Mouse (Mus musculus): ENCODE measurements around the gene Gm15217. TPM values are rescaled to one million over a fixed set of nuclear protein-coding genes. Genes with fewer than 3 reads are reported as not detected.

The Gm15217 gene
- total RNA-seq (2017) = not detected in 2 replicates

GRCm38 (mm10) chr14:46379285-46379684, at the start of gene Gm15217:
Gene Gm15217 (plus strand): TSS chr14:46379414.
- no peak for ATAC-seq (replicated peaks; ENCODE audit: low read depth, poor library complexity, severe bottlenecking)

GRCm38 (mm10) chr14:46333421-46334237, 45.6 kb upstream of the Gm15217 start:
- no peak for ATAC-seq (replicated peaks; ENCODE audit: low read depth, poor library complexity, severe bottlenecking)

GRCm38 (mm10) chr14:46338801-46339200, 40.4 kb upstream of the Gm15217 start:
- no peak for ATAC-seq (replicated peaks; ENCODE audit: low read depth, poor library complexity, severe bottlenecking)

DNA sequence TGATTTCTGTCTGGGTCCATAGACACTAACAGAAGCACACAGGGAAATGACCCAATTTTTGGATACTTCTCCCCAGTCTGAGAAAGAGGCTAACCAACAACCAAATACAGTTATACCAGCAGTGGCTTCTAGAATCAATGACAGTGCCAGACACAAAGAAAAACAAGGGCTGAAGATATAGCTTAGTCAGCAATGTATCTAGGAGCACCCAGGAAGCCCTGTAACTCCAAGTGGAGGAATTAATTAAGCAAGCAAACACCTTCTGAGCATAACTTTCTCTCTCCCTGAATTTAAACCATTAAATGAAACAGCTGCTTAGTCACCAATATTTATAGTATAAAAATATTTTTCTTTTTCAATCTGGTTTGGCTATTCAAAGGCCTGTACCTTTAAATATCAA, 34.5 kb upstream of the Gm15217 start:
- no peak for ATAC-seq (replicated peaks; ENCODE audit: low read depth, poor library complexity, severe bottlenecking)

- ATAC-seq (replicated peaks; ENCODE audit: low read depth, poor library complexity, severe bottlenecking) = no peak
Observed at GRCm38 (mm10) chr14:46357286-46357685, 21.9 kb upstream of the Gm15217 start.

DNA sequence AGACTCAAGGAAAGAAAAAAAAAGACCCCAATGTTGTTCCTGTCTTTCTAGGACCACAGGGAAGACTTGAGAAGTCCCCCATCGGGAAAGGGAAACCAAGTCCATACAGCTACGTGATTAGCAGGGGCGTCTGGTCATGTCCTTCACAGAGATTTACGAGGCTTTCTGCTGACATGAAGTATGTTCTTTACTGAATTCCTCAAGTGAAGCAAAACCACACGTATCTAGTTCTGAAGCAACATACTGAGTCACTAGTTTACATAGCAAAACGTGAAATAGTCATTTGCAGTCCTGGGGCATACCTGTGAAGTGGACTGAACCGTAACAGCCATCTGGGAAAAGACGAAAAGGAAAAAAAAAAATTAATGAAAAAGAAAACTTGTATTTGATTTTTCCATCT, 21.5 kb upstream of the Gm15217 start:
- no peak for ATAC-seq (replicated peaks; ENCODE audit: low read depth, poor library complexity, severe bottlenecking)

GRCm38 (mm10) chr14:46363209-46363608, 16.0 kb upstream of the Gm15217 start:
- no peak for ATAC-seq (replicated peaks; ENCODE audit: low read depth, poor library complexity, severe bottlenecking)

- no peak for ATAC-seq (replicated peaks; ENCODE audit: low read depth, poor library complexity, severe bottlenecking)
Observed at GRCm38 (mm10) chr14:46372452-46372851, 6.8 kb upstream of the Gm15217 start.

DNA sequence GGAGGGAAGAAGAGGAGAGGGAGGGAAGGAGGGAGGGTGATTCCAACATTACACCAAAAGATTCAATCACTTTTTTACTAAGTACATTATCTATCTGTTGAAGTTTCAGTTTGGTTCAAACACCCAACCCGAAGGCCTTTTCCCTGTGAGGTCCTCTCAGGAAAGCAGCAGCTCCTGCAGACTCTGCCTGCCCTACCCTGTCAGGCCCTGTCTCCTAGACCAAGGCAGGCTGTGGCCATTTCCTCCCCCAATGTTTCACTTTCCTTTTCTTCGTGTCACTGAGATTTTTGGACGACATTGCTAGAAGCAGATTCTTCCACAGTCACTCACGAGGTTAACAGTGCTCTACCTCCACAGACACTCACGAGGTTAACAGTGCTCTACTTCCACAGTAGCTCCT, 3.4 kb upstream of the Gm15217 start:
- ATAC-seq (replicated peaks; ENCODE audit: low read depth, poor library complexity, severe bottlenecking) = 0 out of 2 replicates have a peak, but pooled peaks have one; percentile 32

DNA sequence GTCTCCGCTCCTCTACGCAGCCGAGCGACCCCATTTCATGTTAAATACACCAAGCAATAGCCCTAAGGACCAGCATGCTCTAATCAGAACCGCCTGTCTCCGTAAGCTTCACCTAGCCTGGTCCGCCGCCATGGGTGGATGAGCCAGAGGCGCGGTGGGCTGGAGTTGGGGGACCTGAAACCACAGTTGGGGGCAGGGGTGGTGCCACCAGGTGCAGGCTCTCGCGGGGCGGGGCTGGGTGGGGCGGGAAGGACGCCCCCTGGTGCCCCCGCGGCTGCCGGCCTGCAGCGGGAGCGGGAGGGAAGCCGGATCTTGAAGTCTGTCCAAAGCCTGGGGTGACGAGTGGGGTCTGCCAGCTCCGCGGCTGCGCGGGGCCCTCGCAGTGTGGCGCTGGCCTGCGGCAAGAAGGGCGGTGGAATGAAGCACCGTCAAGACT, 1.1 kb downstream of the Gm15217 start:
- 0 out of 2 replicates have a peak, but pooled peaks have one; percentile 29 for ATAC-seq (replicated peaks; ENCODE audit: low read depth, poor library complexity, severe bottlenecking)

DNA sequence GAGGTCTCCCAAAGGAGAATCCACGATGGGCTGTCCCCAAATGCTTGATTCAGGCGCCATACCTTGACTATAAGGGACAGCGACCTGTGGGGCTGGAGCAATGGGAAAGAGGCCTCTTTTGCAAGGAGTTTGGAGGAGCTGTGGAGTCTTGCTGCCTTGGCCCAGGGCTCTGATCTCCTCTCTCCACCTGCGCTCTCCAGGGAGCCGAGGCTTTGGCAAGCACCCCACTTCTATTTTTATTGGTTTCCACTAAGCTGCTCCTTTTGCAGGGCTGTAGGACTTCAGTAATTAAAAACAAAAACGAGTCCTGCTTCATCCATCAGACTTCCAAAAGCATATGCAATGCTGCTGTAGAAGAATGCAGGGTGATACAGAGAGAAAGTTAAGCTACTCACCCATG, 2.2 kb downstream of the Gm15217 start:
- no peak for ATAC-seq (replicated peaks; ENCODE audit: low read depth, poor library complexity, severe bottlenecking)

DNA sequence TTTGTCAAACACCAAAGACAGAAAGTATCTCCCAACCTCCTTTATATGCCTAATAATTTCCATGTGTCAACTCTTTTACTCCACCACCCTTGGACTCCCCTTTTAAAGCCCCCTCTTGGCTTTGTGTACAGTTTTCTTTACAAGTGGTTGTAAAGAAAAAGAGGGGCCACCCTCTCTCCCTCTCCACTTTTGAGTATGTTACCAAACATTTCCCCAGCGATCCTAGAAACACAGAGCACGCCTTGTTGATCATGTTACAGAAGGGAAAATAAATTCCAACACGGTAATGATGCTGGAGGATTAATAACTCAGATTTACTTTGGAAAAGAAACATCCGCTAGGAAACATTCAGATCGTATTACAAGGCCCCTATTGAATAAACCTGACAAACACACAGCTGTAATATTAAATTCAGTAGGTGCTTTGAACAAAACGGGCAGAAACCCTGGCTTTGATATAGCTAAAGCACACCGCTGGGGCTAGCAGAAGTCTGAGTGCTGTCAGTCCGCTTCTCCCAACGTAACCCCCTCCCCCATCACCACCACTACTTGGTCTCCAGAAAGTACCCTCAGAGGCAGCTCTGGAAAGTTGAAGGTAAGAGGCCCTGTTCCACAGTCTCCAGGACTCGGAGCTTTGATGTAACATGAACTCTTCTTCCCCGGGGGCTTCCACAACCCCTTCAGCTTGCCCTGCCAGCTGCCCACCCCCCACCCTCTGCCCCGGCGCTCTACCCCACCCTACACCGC, 5.9 kb downstream of the Gm15217 start:
- ATAC-seq (replicated peaks; ENCODE audit: low read depth, poor library complexity, severe bottlenecking) = no peak

DNA sequence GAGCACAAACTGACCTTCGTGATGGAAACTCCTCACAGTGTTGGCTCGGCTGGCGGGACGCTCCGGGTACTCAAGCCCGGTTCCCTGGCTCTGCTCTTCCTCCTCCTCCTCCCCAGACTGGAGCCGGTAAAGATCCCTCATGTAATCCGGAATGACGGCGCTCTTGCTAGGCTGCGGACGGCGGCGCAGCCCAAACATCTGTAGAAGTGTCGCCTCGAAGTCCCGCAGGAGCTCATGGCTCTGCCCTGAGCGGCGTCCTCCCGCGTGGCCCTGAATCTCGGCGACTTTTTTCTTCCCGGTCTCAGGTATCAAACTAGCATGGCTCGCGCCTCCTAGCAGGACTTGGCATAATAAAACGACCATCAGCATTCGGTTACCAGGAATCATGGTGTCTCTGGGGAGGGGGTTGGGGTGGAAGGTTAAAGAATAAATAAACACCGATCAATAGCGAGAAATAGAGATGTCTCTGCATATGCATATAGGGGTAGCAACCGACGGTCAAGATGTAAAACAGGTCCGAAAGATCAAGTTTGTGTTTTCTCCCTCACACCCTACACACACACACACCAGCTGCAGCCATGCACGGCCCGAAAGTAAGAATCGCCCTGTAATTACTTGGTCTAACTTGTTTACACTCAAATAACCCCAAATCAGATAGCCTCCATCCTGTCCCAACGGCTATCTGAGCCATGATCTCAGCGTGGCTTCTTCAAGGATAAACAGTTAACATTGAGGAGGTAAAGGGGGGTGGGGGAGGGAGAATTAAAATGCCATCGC, 6.7 kb downstream of the Gm15217 start:
- no peak for ATAC-seq (replicated peaks; ENCODE audit: low read depth, poor library complexity, severe bottlenecking)

GRCm38 (mm10) chr14:46386478-46387356, 7.5 kb downstream of the Gm15217 start:
- ATAC-seq (replicated peaks; ENCODE audit: low read depth, poor library complexity, severe bottlenecking) = no peak

DNA sequence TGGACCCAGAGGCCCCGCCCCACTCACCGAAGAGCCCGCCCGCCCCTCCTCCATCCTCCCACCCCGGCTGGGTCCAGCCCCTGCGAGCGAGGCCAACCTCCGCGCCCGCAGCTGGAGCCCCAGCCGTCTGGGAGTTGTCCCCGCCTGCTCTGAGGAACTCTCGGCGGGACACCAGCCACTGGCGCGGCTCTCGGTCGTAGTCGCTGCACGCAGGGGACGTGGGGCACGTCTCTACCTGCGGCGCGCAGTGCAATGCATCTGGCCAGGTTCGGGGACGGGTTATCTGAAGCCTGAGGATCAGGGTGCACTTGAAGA, 8.1 kb downstream of the Gm15217 start:
- ATAC-seq (replicated peaks; ENCODE audit: low read depth, poor library complexity, severe bottlenecking) = peak; percentile 67

DNA sequence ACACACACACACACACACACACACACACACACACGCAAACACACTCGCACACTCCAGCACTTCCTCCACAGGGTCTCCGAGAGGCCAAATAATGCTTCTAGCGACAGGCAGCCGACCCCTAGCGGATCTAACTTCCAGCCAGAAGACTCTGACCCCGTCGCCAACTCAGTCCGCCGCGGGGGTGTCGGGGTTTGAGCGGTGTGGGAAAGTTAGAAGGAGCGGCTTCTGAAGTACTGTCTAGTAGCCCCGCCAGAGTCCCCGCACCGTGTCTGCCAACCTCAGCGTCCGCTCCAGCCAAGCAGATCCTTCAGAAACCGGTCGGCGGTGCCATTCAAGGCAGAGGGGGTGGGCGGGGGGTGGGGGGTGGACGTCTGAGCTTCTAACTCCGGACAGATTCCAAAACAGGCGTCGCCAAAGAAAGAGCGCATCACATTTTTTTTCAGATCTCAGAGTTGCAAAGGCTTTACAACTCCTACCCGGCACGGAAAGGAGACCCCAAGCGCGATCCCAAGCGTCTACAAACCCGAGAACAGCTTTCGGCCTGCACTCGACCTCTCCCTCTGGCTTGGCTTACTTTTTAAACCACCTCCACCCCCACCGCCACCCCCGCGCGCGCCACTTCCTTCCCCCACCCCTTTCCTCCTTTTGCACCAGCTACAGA, 8.7 kb downstream of the Gm15217 start:
- ATAC-seq (replicated peaks; ENCODE audit: low read depth, poor library complexity, severe bottlenecking) = 0 out of 2 replicates have a peak, but pooled peaks have one; percentile 13

DNA sequence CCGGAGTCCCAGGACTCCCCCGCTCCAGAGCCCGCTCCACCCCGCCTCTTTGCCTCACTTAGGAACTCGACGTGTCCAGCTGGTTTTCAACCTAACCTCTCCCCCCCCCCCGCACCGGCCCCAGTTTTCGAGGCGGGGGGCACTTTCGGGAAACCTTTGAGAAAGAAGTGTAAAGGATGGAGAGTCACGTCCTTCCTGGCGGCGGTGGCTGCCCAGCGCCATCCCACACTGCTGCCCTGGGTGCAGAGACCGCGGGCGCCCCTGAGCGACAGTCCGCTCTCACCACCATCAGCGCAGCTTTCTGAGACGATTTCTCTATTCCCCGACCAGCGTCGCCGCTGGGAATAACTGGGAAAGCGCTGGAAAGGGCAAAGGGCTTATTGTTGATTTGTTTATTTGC, 9.4 kb downstream of the Gm15217 start:
- 0 out of 2 replicates have a peak, but pooled peaks have one; percentile 31 for ATAC-seq (replicated peaks; ENCODE audit: low read depth, poor library complexity, severe bottlenecking)

GRCm38 (mm10) chr14:46389438-46390248, 10.4 kb downstream of the Gm15217 start:
- no peak for ATAC-seq (replicated peaks; ENCODE audit: low read depth, poor library complexity, severe bottlenecking)

Measured in common myeloid progenitor, adult 5-6 weeks (primary cell).